Mouse (Mus musculus) testis, adult 2 months (tissue): Measurements from ENCODE around the gene Prm2.

ENCODE experiments used
- CTCF ChIP-seq: fragments of 200-500 bp; IDR thresholded peaks from 2 replicates; pipeline ENCODE4 v1.5.1; 2012; ENCODE audit warnings: low read depth, mild to moderate bottlenecking, inconsistent platforms, low read length, moderate library complexity; ENCODE audit not compliant: control insufficient read depth, insufficient read depth, insufficient replicate concordance
- POLR2A ChIP-seq: fragments of 200-500 bp; IDR thresholded peaks from 2 replicates; pipeline ENCODE4 v1.6.1; 2012; ENCODE audit warnings: low read depth, mild to moderate bottlenecking, inconsistent platforms, low read length, moderate library complexity; ENCODE audit not compliant: control insufficient read depth

DNA sequence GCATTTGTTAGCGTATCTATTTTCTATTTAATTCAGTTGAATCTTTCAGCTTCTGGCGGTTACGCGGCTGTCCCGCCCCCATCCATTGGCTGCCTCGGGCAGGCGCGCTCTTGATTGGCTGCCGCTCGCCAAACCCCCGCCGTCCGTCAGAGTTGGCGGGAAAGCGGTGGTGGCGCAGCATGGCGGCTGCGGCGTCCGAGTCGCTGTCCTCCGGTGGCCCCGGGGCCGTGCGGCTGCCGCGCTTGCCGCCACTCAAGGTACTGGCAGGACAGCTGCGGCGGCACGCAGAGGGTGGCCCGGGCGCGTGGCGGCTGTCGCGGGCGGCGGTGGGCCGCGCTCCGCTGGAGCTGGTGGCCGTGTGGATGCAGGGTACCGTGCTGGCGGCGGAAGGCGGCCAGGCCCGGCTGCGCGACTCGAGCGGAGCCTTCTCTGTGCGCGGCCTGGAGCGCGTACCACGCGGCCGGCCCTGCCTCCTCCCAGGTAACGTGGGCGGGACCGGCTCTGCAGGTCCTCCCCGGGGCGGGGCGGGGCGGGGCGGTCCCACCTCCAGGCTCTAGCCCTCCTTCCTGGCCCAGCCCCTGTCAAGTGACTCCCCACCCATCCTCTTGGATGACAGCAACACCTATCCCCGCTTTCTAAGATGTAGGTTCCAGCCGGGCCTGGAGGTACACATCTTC lies 39.1 kb upstream of the Prm2 start, which contains the start of gene Rmi2:
- TF ChIP-seq CTCF, result no peak
- TF ChIP-seq POLR2A, result peak; percentile 59; the same call in 1 of the 2 replicates
